Comparison of ENCODE assay signal across 1 mouse cellular context in the genomic region with DNA sequence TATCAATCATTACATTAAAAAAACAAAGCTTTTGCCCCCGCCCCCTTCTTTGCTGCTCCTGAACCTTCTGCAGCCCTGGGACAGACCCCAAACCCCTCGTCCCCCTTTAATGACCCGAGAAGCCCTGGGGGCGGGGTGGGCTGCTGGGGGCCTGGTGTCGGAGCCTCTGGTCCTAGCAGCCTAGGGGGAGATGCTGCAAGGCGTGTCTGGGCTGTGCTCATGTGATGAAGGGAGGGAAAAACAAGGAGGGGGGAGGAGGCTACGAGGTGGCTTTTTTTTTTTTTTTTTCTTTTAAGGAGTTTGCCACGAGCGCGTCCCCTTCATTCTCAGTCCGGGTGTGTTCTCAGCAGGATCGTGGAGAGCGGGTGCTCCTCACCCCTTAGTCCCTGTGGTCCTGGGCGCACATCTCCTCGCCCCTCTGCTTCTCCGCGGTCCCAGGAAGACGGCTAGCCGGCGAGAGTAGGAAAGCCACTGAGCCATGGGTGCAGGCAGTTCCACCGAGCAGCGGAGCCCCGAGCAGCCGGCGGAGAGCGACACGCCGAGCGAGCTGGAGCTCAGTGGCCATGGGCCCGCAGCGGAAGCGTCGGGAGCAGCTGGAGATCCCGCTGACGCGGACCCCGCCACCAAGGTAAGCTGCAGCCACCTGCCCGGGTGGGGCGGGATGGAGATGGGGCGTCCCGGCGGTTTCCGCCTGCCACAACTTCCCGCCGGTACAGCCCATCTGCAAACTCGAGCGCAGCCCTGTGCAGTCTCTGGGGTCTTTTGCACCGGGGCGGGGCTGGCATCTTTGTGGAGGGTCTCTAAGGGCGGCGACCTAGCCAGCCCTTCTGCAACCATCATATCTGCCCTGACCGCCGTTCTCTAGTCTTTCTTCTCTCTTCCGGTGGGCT.
TF ChIP-seq lines count a peak whose summit lies in the region.

A gene (plus strand): TSS at position 340 of the 890 bp plus-strand sequence.

TF ChIP-seq in CH12.LX, 34 proteins besides CTCF, POLR2A, EP300 and RAD21 (continued from another document):
- 0 out of 2 replicates have a peak, but pooled peaks have one; percentile 27 for TF ChIP-seq BHLHE40 (IDR thresholded peaks at IDR 0.05; ENCODE audit: low read depth, low read length)
